Mouse (Mus musculus) megakaryocyte progenitor cell, adult 5-6 weeks (primary cell): ENCODE data around the gene Zdhhc21. TPM values are rescaled to one million over a fixed set of nuclear protein-coding genes. Genes with fewer than 3 reads are reported as not detected.

Source experiments
- ATAC-seq: replicated peaks from 2 replicates; pipeline ENCODE4 v1.8.0; 2016; ENCODE audit warnings: mild to moderate bottlenecking, moderate TSS enrichment, inconsistent platforms; ENCODE audit not compliant: poor library complexity
- total RNA-seq, 2 experiments: library from RNA; stranded (forward) in 1 of 2; stranded (reverse) in 1 of 2; fragments of 157-497, 149-512 nt in 1 of 2; fragments of 200-1000 nt in 1 of 2; gene quantifications; 2 replicates each; pipeline versions ENCODE4 v1.2.3 to v1.2.4; 2015 to 2017

The Zdhhc21 gene
- total RNA-seq, 2 experiments from 2014 or later, result 21.6 to 34.9 TPM

DNA sequence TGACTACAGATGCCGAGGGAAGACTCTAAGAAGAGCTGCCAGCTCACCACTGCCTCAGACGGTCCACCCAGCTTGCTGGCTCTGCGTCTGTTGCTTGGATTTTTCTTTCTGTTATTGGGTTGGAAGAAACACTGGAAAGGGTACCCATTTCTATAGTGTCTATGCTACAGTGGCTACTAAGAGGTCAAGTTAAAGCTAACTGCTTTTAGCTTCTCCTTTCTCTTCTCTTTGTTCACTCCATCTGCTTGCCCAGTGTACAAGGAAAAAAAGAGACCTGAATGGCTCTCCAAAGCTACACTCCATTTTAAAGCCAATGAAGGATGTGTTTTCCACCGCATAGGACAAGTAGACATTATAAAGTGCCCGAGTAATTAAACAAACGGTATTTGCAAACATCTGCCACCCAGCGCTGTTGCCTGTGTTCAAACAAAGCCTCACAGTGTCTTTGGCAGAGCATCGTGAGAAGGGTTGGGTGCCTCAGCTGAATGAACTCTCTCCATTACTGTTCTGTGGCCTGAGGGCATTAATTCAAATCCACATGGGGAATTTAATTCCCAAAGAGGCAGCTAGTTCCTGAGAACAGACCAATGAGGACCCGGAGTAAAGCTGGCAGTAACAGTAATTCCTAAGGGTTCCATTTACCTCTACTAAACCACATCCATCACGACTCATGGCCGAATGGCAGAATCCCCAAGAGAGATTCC is 94.1 kb downstream of the Zdhhc21 start:
- ATAC-seq, result no peak

DNA sequence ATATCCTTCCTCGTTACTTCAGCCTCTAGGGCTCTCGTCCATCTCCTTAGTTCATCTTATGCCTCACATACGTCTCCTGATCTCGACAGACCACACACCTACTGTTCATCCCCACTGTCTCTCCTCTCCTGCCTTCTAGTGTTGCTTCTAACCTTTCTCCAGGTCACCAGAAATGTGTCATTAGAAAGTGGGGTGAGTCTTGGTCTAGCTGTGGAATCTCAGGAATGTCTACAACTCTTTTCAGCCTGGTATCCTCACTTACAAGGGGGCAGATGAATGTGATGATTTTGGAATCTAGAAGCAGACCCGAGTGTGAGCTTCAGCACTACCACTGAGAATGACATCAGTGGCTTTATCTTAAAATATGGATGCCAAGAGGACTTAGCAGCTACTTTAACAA is 96.2 kb downstream of the Zdhhc21 start:
- ATAC-seq, result no peak

DNA sequence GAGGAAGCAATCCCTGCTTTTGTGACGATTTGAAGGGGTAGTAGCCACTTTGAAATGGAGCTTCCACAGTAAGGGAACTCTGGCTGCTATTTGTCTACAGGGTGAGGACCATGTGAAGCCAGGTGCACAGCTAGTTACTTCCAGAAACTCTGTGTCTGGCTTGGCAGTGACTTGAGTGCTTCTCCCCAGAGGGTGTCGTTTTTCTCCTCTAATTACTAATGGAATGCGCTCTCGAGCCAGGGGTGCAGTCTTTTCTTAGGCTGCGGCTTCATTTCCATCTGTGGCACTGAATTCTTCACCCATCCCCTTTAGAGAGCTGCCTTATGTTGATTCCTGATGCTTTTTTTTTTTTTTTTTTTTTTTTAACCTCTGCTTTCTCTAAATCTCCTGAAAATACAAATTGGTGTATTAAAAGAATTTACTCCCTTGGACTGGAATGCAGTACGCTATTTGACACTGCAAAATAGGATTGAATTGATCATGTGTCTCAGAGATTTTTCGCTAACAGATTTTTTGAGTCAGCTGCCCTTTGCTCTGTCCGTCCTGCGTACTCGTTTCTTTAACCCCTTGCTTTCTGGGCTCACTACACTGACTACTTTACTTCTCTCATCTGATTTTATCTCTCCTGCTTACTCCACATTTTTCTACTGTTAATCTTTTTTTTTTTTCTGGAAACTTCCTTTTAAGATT is 97.2 kb downstream of the Zdhhc21 start:
- no peak for ATAC-seq

DNA sequence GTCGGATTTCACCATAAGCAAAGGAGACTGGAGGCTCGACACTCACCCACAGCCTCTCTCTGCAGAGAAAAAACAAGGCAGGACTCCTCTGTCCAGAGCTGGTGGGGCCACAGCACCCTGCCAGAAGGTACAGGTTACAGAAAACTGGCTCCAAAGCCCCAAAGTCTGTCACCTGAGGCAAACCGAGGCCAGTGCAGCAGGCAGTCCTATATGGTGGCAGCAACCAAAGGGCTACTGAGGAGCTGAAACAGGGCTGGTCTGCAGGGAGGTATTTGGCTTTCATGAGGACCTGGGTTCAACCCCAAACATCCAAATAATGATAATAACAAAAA is 103.5 kb downstream of the Zdhhc21 start:
- ATAC-seq, result no peak

DNA sequence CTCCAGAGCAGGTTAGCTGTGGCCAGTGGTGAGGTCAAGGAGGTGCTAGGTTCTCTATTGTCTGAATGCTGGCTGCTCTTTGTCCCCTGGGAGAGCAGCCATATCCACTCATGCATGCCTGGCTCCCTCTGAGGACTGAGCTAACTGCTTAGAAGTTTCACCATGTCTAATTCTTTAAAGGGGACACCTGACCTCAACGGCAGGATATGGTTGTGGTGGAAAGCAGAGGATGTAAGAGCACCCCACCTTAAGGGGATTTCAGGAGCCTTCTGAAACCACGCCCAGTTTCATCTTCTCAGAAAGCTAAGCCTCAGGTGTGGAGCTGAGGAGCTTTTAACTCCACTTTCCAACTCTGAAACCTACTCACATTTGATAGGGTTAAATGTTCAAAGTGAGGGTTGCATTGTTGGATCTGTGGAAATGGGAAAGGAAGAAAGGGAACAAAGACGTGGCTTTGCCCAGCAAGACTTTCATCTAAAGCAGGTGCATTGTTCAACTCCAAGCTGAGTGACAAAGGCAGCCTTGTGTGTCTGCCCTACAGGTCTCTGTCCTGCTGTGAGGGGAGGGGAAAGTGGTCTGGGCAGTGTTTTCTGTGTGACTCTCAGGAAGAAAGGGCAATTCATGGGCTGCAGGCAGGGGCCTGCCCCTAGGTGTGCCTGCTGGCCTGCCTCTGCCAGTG is 104.0 kb downstream of the Zdhhc21 start:
- ATAC-seq, result no peak

Other genes starting within 250 kb of the Zdhhc21 start
- not detected in 2 replicates for gene Nfib, start 154.2 kb downstream of the Zdhhc21 start, total RNA-seq (2015)
- 0.10 TPM in 1 of 2 replicates, not detected in the other for gene Nfib, start 154.2 kb downstream of the Zdhhc21 start, total RNA-seq (2017)
- gene Cer1, start 25.2 kb upstream of the Zdhhc21 start, total RNA-seq (2015), result not detected in 2 replicates
- not detected in 2 replicates for gene Cer1, start 25.2 kb upstream of the Zdhhc21 start, total RNA-seq (2017)
- not detected in 2 replicates for gene Frem1, start 192.4 kb upstream of the Zdhhc21 start, total RNA-seq (2015)
- not detected in 2 replicates for gene Frem1, start 192.4 kb upstream of the Zdhhc21 start, total RNA-seq (2017)